Mouse (Mus musculus) ES-Bruce4 (cell line): Measurements from ENCODE around the gene Arhgap33.

Experiments used
- CTCF ChIP-seq: IDR thresholded peaks from one replicate; pipeline ENCODE4 v1.8.1; 2011; ENCODE audit warnings: low read depth, low read length
- EP300 ChIP-seq: IDR thresholded peaks from 2 replicates; pipeline ENCODE4 v1.6.1; 2011; ENCODE audit warnings: low read depth, low read length; ENCODE audit not compliant: insufficient read depth
- POLR2A ChIP-seq: IDR thresholded peaks from one replicate; pipeline ENCODE4 v1.8.1; 2011; ENCODE audit warnings: low read length; ENCODE audit not compliant: insufficient read depth

DNA sequence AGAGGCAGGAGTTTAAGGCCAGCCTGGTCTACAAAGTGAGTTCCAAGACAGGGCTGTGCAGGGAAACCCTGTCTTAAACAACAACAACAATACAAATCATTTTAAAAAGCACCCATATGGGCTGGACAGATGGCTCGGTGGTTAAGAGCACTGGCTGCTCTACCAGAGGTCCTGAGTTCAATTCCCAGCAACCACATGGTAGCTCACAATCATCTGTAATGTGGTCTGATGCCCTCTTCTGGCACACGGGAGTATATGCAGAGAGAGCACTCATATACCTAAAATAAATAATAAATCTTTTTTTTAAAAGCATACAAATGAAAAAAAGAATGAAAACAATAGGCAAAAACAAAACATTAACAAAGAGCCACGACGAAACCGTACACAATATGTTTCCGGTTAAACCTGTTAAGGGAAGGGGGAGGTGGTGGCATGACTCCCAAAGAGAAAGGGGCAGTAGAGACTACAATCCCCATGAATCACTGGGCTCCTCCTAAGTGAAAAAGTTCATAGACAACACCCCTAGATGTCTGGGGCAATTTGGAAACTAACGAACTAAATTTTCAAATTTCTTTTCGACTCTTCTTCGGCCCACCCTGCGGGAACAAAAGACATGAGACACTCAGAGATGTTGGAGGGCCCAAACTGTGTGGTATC, 16.7 kb upstream of the Arhgap33 start:
- no peak for TF ChIP-seq CTCF
- no peak for TF ChIP-seq POLR2A
- no peak for TF ChIP-seq EP300
